Mouse (Mus musculus) testis, adult 2 months (tissue): ENCODE results near the gene Adamts4.

Experiments
- CTCF ChIP-seq: fragments of 200-500 bp; IDR thresholded peaks from 2 replicates; pipeline ENCODE4 v1.5.1; 2012; ENCODE audit warnings: low read depth, mild to moderate bottlenecking, inconsistent platforms, low read length, moderate library complexity; ENCODE audit not compliant: control insufficient read depth, insufficient read depth, insufficient replicate concordance
- POLR2A ChIP-seq: fragments of 200-500 bp; IDR thresholded peaks from 2 replicates; pipeline ENCODE4 v1.6.1; 2012; ENCODE audit warnings: low read depth, mild to moderate bottlenecking, inconsistent platforms, low read length, moderate library complexity; ENCODE audit not compliant: control insufficient read depth

GRCm38 (mm10) chr1:171271622-171272021 lies 21.4 kb downstream of the Adamts4 start:
- no peak for TF ChIP-seq CTCF
- no peak for TF ChIP-seq POLR2A
